Mouse (Mus musculus): ENCODE data around the gene Relt. TPM values are rescaled to one million over a fixed set of nuclear protein-coding genes. Genes with fewer than 3 reads are reported as not detected.

Relt gene
- total RNA-seq, 1 experiment, result 16.1 TPM

DNA sequence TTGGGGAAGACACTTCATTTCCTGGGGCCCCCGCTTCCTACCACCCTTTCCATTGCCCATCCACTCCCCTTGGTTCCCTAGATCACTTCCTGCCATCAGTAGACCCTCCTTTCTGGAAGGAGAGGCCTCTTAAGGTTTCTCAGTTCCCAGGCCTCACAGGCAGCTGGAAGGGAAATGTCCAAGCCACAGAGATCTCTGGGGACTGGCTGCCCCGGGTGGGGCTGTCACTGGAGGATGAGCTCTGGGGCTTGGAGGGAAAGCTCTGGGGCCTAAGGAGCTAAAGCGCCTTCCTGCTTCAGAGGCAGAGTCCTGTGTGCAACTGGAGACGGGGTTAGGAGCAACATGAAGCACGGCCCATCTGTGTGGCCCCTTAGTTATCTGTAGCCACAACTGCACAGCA lies 41.4 kb upstream of the Relt start:
- Histone ChIP-seq H3K27ac (ENCODE audit: insufficient read depth, low read depth, low read length, poor library complexity, severe bottlenecking) (no peak overlapping the region), H3K9me3 (ENCODE audit: control insufficient read depth, insufficient read depth, low read depth, low read length) (no peaks in the 10 kb centered on the region), H3K36me3 (ENCODE audit: control insufficient read depth, insufficient read depth, low read length, poor library complexity, severe bottlenecking) (peaks cover 3% of the 10 kb centered on the region; the same call in 1 of the 2 replicates), H3K4me3 (ENCODE audit: insufficient read depth in 1 of 2, low read depth in 1 of 2, low read length in 2 of 2, poor library complexity in 1 of 2, severe bottlenecking in 1 of 2) (no peak overlapping the region), H3K9ac (ENCODE audit: insufficient read depth, low read depth, low read length, poor library complexity, severe bottlenecking) (no peak overlapping the region), H3K4me1 (ENCODE audit: control insufficient read depth in 2 of 2, insufficient read depth in 2 of 2, low read length in 2 of 2, poor library complexity in 1 of 2) (peaks cover 4 to 7% of the 10 kb centered on the region in 2 experiments; a peak in 2 of 4 replicates)
- no peak for DNase-seq (ENCODE audit: low read depth, low spot score)
- in situ Hi-C loops (cut with MboI; ENCODE audit: low sequenced_read_pairs in 2 of 2, unreplicated experiment in 2 of 2), result no loop called here
- TF ChIP-seq ZNF384 (IDR thresholded peaks at IDR 0.05; ENCODE audit: low read depth, low read length), result no peak
- TF ChIP-seq MAFK (IDR thresholded peaks at IDR 0.05; ENCODE audit: insufficient read depth, low read depth, low read length), result no peak
- no peak for TF ChIP-seq ZC3H11A (IDR thresholded peaks at IDR 0.05; ENCODE audit: borderline replicate concordance, low read depth, low read length)
- TF ChIP-seq CHD2 (IDR thresholded peaks at IDR 0.05; ENCODE audit: low read depth, low read length), result no peak
- no peak for TF ChIP-seq HCFC1 (IDR thresholded peaks at IDR 0.05; ENCODE audit: borderline replicate concordance, insufficient read depth, low read length)

DNA sequence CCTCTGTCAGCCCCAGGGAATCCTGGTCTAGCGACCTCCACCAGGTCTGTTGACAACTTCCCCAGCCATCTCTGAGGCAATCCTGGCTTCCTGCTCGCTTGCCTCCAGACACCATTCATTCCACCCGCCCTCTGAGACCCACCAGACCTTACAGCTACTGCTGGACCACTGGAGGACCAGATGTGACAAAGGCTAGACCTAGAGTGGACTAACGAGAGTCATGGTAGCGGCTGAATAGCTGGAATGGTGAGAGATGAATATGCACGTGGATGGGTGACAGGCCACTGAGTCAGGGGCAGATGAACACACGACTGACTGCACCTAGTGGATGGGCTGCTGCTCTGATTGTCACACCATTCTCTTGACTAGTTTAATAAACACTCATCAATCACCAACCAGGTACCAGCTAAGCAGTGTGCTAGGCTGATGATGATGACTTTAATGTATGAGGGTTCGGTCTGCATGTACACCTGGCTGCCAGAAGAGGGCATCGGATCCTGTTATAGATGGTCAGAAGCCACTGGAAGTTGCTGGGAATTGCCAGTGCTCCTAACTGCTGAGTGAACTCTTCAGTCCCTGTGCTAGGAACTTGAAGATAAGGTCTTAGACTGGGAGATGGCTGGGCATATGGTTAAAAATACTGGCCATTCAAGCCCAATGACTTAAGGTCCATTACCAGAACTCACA lies 39.3 kb upstream of the Relt start:
- DNase-seq (ENCODE audit: low read depth, low spot score), result no peak
- in situ Hi-C loops (cut with MboI; ENCODE audit: low sequenced_read_pairs in 2 of 2, unreplicated experiment in 2 of 2), result no loop called here
- Histone ChIP-seq H3K9me3 (ENCODE audit: control insufficient read depth, insufficient read depth, low read depth, low read length) (no peaks in the 10 kb centered on the region), H3K4me1 (ENCODE audit: control insufficient read depth in 2 of 2, insufficient read depth in 2 of 2, low read length in 2 of 2, poor library complexity in 1 of 2) (no peaks in the 10 kb centered on the region), H3K36me3 (ENCODE audit: control insufficient read depth, insufficient read depth, low read length, poor library complexity, severe bottlenecking) (peaks cover 2% of the 10 kb centered on the region; the same call in 1 of the 2 replicates), H3K9ac (ENCODE audit: insufficient read depth, low read depth, low read length, poor library complexity, severe bottlenecking) (no peak overlapping the region), H3K4me3 (ENCODE audit: insufficient read depth in 1 of 2, low read depth in 1 of 2, low read length in 2 of 2, poor library complexity in 1 of 2, severe bottlenecking in 1 of 2) (no peak overlapping the region), H3K27ac (ENCODE audit: insufficient read depth, low read depth, low read length, poor library complexity, severe bottlenecking) (no peak overlapping the region)
- TF ChIP-seq ZC3H11A (IDR thresholded peaks at IDR 0.05; ENCODE audit: borderline replicate concordance, low read depth, low read length), result no peak
- no peak for TF ChIP-seq ZNF384 (IDR thresholded peaks at IDR 0.05; ENCODE audit: low read depth, low read length)
- no peak for TF ChIP-seq MAFK (IDR thresholded peaks at IDR 0.05; ENCODE audit: insufficient read depth, low read depth, low read length)
- TF ChIP-seq HCFC1 (IDR thresholded peaks at IDR 0.05; ENCODE audit: borderline replicate concordance, insufficient read depth, low read length), result no peak
- no peak for TF ChIP-seq CHD2 (IDR thresholded peaks at IDR 0.05; ENCODE audit: low read depth, low read length)

DNA sequence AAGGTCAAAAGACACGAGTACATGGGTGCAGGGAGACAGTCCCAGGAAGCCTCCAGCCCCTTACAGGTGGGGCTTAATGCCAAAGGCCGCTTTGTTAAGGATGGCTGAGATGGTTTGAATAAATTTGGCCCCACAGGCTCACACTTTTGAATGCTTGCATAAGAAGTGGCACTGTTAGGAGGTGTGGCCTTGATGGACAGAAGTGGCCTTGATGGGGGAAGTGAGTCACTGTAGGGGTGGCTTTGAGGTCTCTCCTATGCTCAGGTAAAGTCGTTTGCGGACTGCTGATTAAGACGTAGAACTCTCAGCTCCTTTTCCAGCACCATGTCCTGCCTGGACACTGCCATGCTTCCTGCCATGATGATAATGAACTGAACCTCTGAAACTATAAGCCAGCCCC lies 34.6 kb upstream of the Relt start:
- no peak for DNase-seq (ENCODE audit: low read depth, low spot score)
- in situ Hi-C loops (cut with MboI; ENCODE audit: low sequenced_read_pairs in 2 of 2, unreplicated experiment in 2 of 2), result no loop called here
- no peak overlapping the region for H3K27ac ChIP-seq (ENCODE audit: insufficient read depth, low read depth, low read length, poor library complexity, severe bottlenecking)
- H3K36me3 ChIP-seq (ENCODE audit: control insufficient read depth, insufficient read depth, low read length, poor library complexity, severe bottlenecking), result peaks cover 2% of the 10 kb centered on the region; the same call in 1 of the 2 replicates
- H3K4me3 ChIP-seq (ENCODE audit: insufficient read depth in 1 of 2, low read depth in 1 of 2, low read length in 2 of 2, poor library complexity in 1 of 2, severe bottlenecking in 1 of 2), result no peak overlapping the region
- TF ChIP-seq ZC3H11A (IDR thresholded peaks at IDR 0.05; ENCODE audit: borderline replicate concordance, low read depth, low read length) (no peak), HCFC1 (IDR thresholded peaks at IDR 0.05; ENCODE audit: borderline replicate concordance, insufficient read depth, low read length) (no peak), CHD2 (IDR thresholded peaks at IDR 0.05; ENCODE audit: low read depth, low read length) (no peak), MAFK (IDR thresholded peaks at IDR 0.05; ENCODE audit: insufficient read depth, low read depth, low read length) (no peak), ZNF384 (IDR thresholded peaks at IDR 0.05; ENCODE audit: low read depth, low read length) (no peak)
- no peaks in the 10 kb centered on the region for H3K9me3 ChIP-seq (ENCODE audit: control insufficient read depth, insufficient read depth, low read depth, low read length)
- H3K4me1 ChIP-seq (ENCODE audit: control insufficient read depth in 2 of 2, insufficient read depth in 2 of 2, low read length in 2 of 2, poor library complexity in 1 of 2), result peaks cover 0 to 14% of the 10 kb centered on the region in 2 experiments; a peak in 2 of 4 replicates
- H3K9ac ChIP-seq (ENCODE audit: insufficient read depth, low read depth, low read length, poor library complexity, severe bottlenecking), result no peak overlapping the region

DNA sequence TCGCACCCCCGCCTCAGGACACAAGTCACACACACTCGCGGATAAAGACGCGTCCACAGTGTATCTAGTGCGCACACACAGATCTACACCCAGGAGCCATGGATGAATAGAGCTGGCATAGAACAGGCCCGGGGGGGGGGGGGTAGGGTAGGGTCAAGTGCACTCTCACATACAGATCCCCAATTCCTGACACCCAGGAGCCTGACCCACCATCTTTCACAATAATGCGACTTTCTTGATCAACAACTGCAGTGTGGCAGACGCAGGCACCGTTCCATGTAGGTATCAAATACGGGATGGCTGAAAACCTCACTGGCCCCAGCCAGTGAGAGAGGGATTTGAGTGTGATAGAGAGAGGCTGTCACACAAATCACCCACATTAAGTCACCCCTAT lies 31.6 kb upstream of the Relt start:
- Histone ChIP-seq H3K4me1 (ENCODE audit: control insufficient read depth in 2 of 2, insufficient read depth in 2 of 2, low read length in 2 of 2, poor library complexity in 1 of 2) (peaks cover 0 to 17% of the 10 kb centered on the region in 2 experiments; a peak in 2 of 4 replicates), H3K27ac (ENCODE audit: insufficient read depth, low read depth, low read length, poor library complexity, severe bottlenecking) (no peak overlapping the region), H3K9me3 (ENCODE audit: control insufficient read depth, insufficient read depth, low read depth, low read length) (no peaks in the 10 kb centered on the region), H3K9ac (ENCODE audit: insufficient read depth, low read depth, low read length, poor library complexity, severe bottlenecking) (peak overlapping the region; percentile 84), H3K4me3 (ENCODE audit: insufficient read depth in 1 of 2, low read depth in 1 of 2, low read length in 2 of 2, poor library complexity in 1 of 2, severe bottlenecking in 1 of 2) (peak overlapping the region; percentile 69 to 86), H3K36me3 (ENCODE audit: control insufficient read depth, insufficient read depth, low read length, poor library complexity, severe bottlenecking) (peaks cover 5% of the 10 kb centered on the region; the same call in 1 of the 2 replicates)
- no peak for DNase-seq (ENCODE audit: low read depth, low spot score)
- in situ Hi-C loops (cut with MboI; ENCODE audit: low sequenced_read_pairs in 2 of 2, unreplicated experiment in 2 of 2), result no loop called here
- no peak for TF ChIP-seq ZC3H11A (IDR thresholded peaks at IDR 0.05; ENCODE audit: borderline replicate concordance, low read depth, low read length)
- TF ChIP-seq CHD2 (IDR thresholded peaks at IDR 0.05; ENCODE audit: low read depth, low read length), result no peak
- no peak for TF ChIP-seq MAFK (IDR thresholded peaks at IDR 0.05; ENCODE audit: insufficient read depth, low read depth, low read length)
- no peak for TF ChIP-seq ZNF384 (IDR thresholded peaks at IDR 0.05; ENCODE audit: low read depth, low read length)
- no peak for TF ChIP-seq HCFC1 (IDR thresholded peaks at IDR 0.05; ENCODE audit: borderline replicate concordance, insufficient read depth, low read length)
